Mouse (Mus musculus) cerebellum, adult 11-12 months (tissue): ENCODE data around the gene Slc12a8.

Source experiments
- DNase-seq: peaks from one replicate; pipeline ENCODE4 v3.0.0; 2022

The Slc12a8 gene

DNA sequence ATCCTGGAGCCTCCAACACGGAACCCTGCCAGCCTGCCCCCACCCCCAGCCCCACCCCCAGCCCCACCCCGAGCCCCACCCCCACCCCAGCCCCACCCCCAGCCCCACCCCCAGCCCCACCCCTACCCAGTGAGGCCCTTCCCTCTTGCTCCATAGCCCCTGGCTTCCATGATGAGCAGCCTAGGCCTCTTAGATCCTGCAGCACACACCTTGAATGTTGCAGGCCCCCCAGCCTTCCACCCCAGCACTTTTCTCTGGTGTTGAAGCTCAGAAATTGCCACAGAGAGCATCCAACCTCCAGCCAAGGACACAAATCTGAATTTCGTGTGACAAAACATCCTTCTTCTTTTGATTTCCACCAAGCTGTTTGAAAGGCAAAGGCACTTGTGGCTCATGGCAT is 104.7 kb downstream of the Slc12a8 start:
- no peak for DNase-seq

DNA sequence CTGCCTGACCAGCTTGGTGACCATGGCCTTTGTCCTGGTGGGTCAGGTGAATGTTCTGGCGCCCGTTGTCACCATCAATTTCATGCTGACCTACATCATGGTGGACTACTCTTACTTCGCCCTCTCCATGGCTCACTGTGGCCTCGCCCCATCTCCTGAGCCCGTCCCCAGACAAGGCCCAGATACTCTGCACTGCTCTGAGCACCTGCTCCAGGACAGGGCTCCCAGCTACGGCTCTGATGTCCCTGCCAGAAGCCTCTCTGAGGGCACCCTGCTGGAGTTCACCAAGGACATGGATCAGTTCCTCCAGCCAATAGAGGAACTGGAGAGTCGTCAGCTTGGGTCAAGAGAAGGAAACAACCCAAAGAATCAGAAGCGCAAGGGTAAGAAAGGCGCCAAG is 107.5 kb downstream of the Slc12a8 start:
- no peak for DNase-seq

DNA sequence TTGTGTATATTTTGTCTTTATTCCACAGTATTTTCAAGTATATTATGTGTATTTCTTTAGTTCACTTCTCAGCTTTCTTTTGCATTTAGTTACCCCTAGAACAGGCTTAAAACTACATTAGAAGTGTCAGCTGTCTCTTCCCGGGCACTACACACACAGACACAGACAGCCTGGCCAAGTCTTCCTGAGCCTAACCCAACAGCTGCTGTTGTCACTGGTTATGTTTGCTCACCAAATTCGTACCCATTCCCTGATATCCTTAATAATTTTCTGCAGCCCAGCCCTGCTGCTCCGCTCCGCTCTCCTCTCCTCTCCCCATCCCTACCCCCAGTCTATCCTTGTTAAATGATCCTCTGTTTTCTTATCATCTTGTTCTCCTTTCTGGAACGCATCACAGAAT is 112.4 kb downstream of the Slc12a8 start:
- no peak for DNase-seq

DNA sequence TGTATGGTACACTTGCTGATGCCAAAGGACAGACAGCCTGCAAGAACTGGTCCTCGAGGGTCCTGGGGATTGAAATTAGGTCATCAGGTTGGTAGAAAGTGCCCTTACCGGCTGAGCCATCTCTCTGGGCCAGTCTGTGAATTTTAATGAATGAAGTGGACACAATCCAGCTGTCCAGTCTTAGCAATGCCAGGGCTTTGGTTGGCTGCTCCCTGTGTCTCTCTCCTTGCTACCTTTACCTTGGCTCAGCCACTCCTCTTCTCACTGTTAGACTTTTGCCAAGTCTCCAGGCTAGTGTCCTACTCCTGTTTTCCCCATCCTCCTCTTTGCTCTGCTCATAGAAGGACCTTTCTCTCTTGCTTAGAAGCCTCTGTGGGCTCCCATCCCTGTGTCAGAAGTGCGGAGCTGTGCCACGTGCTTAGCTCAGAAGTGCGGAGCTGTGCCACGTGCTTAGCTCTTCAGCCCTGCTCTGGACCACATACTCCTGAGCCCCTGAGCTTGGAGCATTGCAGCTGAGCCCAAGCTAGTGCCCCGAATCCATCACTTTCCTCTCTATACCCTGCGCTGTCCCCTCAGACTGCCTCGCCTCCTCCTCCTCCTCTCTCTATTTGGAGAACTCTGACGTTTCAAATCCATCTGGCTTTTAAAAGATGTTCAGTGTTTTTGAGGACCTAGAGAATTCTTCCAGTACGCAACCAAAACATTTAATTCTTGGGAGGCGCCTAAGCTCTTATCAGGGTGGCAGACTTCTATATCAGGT is 118.9 kb downstream of the Slc12a8 start:
- DNase-seq = no peak

DNA sequence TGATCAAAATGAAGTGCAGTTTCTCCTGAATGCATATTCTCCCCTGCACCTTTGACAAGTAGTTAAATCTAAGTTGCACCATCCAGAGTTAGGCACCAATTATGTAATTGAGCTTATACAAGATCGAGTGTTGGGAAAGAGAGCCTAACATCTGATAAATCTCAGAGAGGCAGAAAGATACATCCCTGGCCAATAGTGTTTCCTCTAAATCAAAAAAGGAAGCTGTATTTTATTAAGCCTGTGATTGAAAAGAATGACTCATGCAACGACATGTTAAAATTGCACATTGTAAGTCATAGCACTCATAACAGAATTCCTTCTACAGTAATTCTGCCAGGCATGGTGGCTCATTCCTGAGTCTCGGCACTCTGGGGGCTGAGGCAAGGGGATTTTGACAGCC is 124.7 kb downstream of the Slc12a8 start:
- DNase-seq = no peak

DNA sequence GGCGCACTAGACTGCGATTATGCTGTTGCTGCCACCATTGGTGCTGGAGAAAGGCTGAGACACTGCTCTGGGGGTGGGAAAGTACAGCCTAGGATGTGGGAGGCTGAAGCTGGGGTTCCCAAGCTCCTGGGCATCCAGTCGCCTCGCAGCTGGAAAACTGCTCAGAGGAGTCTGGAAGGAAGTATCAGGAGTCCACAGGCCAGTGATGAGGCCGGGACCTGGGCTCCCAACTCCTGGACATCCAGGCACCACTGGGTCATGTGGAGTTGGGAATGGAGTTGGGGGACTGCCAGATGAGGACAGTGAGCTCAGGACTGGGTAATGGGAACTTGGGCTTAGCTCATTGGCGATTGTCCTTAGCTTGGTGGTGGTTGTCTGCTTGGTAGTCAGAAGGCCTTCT is 136.0 kb downstream of the Slc12a8 start:
- DNase-seq = no peak

DNA sequence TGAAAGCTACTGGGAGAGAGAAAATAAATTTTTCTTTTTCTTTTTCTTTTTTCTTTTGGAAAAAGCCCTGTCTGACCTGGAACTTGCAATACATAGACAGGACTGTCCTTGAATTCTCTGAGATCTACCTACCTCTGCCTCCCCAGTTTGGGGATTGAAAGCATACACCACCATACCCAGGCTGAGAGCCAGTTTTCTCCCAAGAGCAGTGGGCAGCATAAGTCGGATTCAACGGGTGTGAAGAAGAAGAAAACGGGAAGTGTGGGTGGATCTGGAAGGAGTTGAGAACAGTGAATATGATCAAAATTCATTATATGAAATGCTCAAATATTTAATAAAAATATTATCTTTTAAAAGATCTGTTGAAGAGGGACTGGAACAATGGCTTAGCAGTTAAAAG is 138.3 kb downstream of the Slc12a8 start:
- DNase-seq = no peak

DNA sequence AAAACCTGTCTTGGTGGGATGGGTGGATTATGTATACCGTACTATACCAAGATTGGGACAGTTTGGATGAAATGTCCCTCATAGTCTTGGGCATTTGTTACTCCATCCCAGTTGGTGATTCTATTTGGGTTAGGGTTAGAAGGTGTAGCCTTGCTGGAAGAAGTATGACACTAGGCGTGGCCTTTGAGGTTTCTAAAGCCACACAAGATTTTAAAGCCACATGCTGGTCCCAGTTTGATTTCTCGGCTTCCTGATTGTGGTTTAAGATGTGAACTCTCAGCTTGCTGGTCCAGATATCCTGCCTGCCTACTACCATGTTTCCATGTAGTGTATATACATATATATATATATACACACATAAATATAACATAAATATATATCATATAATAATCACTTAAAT is 140.1 kb downstream of the Slc12a8 start:
- no peak for DNase-seq

DNA sequence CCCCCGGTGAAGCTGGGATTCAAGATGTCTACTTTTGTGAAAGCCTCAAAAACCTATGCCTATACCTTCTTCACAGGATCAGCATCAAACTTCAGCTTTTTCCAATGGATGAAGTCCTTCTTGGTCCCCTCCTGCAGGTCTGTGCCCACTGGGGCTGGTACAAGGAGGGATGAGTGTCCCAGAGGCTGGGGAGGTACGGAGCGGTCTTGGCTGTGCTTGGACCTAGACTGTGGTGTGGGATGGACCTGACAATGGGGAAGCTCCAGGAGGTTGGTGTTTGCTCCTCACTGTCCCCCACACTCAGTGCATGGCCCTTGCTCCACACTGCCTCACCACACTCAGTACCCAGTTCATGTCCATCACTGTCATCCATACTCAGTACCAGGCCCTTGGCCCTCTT is 141.0 kb downstream of the Slc12a8 start:
- no peak for DNase-seq

DNA sequence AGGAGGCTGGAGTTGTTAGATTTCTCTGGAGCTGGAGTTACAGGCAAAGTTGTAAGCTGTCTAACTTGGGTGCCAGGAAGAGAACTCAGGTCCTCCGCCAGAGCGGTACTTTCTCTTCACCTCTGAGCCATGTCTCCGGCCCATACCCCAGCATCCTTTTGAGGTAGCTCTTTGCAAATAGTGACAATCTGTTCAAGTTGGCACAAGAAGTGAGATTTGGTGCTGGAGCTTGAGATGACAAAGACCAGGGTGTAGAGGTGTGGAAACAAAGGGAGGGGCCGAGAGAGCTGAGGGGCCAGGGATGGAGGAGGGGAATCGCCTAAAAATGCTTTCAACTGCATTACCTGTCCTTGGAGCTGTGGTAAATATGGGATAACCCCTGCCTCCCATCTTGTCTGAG is 142.4 kb downstream of the Slc12a8 start:
- peak; percentile 66 for DNase-seq

DNA sequence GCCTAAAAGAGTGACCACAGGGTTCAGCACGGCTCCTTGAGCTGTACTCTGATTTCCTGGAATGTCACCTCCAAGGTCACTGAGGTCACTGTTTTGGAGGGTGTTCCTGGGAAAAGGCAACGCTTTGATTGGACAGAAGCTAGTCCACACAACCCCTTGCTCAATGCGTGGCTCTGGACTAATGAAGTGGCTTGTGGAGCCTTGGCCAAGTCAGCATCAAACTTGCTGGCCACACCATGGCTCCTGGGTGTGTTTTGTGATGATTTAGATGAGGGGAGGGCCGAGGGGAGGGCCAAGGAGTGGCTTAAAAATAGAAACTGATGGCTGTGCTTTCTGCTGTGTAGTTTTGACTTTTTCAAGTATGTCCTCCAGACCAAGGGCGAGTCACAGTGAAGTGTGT is 143.0 kb downstream of the Slc12a8 start:
- no peak for DNase-seq

DNA sequence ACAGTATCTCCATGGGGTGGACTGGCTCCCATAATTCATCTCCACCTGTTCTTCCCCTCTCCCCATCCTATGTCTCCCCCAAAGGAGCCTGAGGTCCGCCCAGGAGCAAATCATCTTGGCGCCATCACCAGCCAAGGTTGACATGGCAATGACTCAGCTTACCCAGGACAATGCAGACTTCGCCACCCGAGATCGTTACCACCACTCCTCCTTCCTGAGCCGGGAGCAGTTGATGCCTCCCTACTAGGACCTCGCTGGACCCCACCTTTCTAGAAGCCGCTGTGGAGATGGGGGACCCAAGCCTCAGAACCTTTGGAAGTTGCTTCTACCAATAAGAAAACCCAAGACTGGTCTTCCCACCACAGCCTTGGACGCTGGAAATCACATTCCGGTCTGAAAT is 145.7 kb downstream of the Slc12a8 start:
- no peak for DNase-seq

DNA sequence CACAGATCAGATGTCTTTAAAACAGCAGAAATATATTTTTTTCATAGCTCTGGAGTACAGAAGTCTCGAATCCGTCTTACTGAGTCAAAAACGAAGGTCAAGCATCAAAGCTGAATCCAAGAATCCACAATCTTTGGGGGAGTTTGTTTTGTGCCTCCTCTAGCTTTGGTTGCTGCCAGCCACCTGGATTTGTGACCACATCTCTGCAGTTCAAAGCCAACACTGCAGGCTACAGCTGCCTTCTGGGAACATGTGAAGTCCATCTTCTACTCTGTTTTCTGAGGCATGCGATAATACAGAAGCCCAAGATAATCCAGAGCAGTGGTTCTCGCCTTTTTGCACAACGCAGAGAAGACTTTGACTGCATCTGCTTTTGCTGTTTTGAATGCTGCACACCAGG is 149.1 kb downstream of the Slc12a8 start:
- no peak for DNase-seq

DNA sequence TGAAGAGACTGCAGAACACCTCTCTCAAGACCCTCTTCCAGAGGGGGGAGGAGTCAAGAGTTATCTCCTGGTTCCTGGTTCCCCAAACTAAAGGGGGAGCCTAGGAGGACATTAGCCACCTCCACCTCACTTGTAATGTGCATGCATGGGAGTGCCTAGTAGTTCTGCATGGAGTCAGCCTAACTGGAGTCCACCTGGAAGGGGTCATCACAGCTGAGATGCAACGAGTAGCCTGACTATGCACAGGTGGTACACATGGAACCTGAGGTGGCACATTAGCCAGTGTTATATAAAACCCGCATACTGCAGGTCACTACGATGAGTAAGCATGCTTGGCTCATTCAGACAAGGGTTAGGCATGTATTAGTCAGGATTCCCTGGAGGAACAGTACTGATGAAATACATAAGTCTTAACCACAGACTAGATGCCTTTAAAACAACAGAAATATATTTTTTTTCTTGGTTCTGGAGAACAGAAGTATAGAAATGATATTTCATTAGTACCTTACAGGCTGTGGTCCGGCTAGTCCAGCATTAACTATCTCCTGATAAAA is 149.9 kb downstream of the Slc12a8 start:
- DNase-seq = no peak

DNA sequence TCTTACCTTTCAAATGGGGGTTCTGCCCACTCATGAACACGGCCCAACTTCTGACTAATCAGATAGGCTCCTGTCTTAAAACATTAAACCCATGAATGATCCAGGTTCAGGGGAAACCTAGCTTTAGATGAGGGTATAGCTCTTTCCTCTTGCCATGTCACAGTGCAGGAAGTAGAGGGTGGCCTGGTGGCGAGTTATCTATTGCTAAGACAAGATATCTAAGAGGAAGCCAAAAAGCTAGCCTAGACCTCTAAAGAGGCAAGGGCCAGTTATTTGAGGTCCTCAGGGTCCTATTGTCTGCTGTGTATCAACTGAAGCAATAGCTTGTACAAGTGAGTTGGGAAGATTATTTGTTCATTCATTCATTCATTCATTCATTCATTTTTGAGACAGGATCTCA is 151.3 kb downstream of the Slc12a8 start:
- no peak for DNase-seq

DNA sequence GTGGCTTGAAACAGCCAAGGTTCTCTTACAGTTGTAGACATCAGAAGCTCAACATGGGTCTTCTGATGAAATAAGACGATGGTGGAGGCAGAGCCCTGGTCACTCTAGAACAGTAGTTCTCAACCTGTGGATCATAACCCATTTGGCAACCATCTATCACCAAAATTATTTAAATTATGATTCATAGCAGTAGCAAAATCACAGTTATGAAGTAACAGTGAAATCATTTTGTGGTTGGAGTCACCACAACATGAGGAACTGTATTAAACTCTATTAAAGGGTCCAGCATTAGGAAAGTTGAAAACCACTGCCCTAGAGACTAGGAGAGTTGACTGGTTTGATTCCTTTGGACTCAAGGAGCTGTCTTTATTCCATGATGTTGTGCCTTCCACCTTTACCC is 151.9 kb downstream of the Slc12a8 start:
- DNase-seq = no peak

DNA sequence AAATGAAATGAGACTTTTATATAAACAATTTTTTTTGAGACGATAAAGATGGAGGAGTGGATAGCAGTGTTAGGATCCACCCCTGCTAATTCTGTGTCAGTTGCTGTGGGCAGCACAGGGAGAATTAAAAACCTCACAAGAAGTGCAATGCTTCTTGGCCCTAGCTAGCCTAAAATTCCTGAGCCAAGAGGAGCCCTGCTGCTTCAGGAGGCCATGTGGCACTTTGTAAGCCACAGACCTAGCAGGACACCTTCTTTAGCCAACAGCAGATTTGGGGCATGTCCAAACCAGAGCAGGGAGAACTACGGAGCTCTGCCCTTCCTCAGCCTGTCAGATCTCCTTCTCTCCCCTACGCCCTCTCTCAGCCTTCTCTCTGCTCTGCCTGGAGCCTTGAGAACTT is 153.2 kb downstream of the Slc12a8 start:
- DNase-seq = peak; percentile 95

DNA sequence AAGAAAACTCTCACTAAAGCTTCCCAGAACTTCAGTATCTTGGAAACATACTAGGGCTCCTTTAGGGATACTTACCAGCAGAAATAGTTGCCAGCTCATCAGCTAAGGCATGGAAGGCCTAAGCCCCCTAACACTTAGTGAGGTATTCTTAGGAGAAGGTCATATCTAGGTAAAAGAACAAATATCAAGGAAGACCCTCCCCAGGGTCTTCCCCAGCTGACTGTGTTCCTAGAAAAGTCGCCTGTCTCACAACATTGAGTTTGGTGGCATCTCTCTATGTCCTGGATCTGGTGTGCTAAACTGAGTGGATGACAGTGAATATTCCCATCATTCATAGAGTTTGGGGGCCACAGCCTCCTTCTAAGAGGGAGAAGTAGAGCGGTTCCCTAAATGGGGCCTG is 153.8 kb downstream of the Slc12a8 start:
- DNase-seq = no peak

DNA sequence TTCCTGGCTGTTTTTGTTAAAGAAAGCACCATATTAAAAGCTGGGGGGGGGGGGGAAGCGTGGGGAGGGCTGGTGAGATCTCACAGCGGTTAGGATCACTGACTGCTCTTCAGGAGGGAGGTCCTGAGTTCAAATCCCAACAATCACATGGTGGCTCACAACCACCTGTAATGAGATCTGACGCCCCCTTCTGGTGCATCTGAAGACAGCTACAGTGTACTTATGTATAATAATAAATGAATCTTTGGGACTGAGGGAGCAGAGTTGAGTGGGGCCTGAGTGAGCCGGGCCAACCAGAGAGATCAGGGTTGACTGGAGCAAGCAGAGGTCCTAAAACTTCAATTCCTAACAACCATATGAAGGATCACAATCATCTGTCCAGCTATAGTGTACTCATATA is 155.1 kb downstream of the Slc12a8 start:
- DNase-seq = no peak

DNA sequence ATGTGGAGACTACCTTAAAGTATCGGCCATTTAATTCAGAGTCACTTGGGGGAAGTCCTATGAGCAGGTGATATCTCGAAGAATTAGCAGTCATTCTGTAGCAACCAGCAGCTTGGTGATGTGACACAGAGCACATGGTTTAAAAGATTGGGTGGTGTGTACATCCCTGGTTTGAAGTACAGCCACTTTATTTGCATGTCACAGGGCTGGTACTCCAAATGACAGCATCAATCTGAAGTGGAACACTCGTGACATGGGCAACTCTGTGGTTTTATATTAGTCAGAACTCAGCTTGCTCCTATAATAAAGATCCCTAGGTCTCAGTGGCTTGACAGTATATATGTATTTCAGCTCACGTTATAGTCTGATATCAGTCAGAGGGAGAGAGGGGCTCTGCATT is 155.5 kb downstream of the Slc12a8 start:
- no peak for DNase-seq

DNA sequence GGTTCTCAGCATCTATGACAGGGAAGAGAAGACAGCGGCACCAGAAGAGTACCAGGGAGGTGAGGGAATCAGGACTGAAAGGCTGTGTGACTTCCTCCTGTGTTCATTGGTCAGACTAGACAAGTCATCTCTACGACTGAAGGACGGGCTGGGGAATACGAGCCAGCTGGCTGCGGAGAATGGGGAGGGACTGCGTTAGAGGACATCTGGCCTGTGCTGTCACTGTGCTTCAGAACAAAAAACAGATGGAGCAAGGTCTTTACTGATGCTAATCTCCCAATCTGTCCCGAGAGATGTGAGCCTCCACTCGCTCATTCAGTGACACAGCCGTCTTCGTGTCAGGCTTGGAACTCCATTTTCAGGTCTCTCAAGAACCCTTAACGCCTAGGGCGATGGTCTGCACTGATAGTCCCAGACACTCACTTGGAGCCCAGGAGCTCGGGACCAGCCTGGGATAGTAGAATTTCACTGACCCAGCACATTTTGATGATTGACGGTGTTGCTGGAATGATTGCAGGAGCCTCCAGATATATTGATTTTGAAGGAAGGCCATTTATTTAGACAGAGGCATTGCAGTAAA is 156.5 kb downstream of the Slc12a8 start:
- no peak for DNase-seq

DNA sequence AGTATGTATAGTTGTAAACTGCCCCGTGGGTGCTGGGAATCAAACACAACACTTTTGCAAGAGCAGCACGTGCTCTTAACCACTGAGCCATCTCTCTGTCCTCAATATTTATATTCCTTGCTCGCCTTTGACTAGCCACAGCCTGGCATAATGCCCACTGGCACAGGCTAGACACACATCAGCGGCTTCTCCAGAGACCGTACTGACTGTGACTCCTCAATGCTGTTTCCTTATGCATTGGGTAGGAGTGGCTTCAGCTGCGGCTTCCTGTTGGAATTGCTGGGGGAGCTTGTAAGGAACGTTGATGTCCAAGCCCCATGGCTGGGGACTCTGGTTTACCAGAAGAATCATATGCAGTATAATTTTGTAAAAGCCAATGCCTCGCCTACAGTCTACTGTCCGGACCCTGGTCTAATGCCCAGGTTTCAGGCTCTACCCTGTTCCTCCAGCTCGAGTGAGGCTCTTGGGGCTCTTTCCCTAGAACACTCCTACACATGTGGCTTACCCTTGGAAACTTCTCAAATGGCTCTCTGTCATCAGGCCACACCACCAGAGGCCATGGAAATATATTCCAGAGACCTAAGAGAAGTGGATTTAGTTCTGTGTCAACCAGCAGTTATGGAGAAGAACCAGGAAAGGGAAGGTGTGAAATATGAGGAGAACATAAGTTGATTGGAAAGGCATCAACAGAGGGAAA is 158.2 kb downstream of the Slc12a8 start:
- no peak for DNase-seq

DNA sequence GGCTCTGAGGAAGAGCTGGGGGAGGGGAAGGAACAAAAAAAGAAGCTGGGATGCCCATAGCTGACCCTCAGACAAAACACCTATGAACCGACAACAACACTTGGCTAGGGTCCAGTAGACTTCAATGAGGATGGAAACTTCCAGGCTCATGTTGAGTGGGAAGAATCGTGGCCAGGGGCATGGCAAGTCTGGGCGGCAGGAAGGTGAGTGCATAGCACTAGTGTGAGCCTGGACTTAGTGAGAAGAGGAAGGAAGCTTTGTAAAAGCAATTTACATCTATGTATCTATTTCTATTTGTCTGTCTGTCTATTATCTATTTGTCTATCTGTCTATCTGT is 158.7 kb downstream of the Slc12a8 start:
- no peak for DNase-seq
